In genomic region chr11:117936202-117936601, GRCm38 (mm10) we compare ENCODE assay signal across 7 mouse cellular contexts. TPM values are rescaled to one million over a fixed set of nuclear protein-coding genes. Genes with fewer than 3 reads are reported as not detected.
DNase-seq lines count a peak whose midpoint lies in the region; ATAC-seq and TF ChIP-seq lines count a peak whose summit lies in the region.

No protein-coding gene starts in this region.

- H3K27me3 ChIP-seq in heart, embryonic 16.5 days (ENCODE audit: control insufficient read depth, insufficient read depth, low read length): peaks cover 4% of the 10 kb centered on the region
- H3K27me3 ChIP-seq in liver, embryonic 11.5 days (replicated peaks; ENCODE audit: control insufficient read depth, insufficient read depth, low read length): peaks cover 10% of the 10 kb centered on the region
- H3K27me3 ChIP-seq in stomach, postnatal 0 days (ENCODE audit: control insufficient read depth, insufficient read depth, low read length): no peaks in the 10 kb centered on the region
- H3K27me3 ChIP-seq in forebrain, embryonic 16.5 days (replicated peaks; ENCODE audit: control insufficient read depth, insufficient read depth, low read length): peaks cover 2% of the 10 kb centered on the region; the same call in 1 of the 2 replicates

- H3K4me2 ChIP-seq in heart, embryonic 16.5 days (ENCODE audit: low read depth, low read length): peak overlapping the region; percentile 30
- H3K4me2 ChIP-seq in liver, embryonic 11.5 days: no peak overlapping the region
- no peak overlapping the region for H3K4me2 ChIP-seq in stomach, postnatal 0 days (replicated peaks; ENCODE audit: low read depth)
- no peak overlapping the region for H3K4me2 ChIP-seq in forebrain, embryonic 16.5 days (ENCODE audit: low read length)

- TF ChIP-seq CTCF in brain, embryonic 14.5 days (IDR thresholded peaks at IDR 0.05; ENCODE audit: borderline replicate concordance, extremely low read depth, insufficient read depth, insufficient read length): no peak
- no peak for TF ChIP-seq CTCF in stomach, postnatal 0 days (IDR thresholded peaks at IDR 0.05; ENCODE audit: low read depth)

- H3K9ac ChIP-seq in heart, embryonic 16.5 days (ENCODE audit: low read length): peak overlapping the region; percentile 39; the same call in 1 of the 2 replicates
- no peak overlapping the region for H3K9ac ChIP-seq in liver, embryonic 11.5 days (ENCODE audit: low read depth, low read length)
- H3K9ac ChIP-seq in stomach, postnatal 0 days (ENCODE audit: low read length): no peak overlapping the region
- H3K9ac ChIP-seq in forebrain, embryonic 16.5 days (replicated peaks; ENCODE audit: low read depth, low read length): no peak overlapping the region

- WGBS in heart, embryonic 16.5 days: 18% methylated on average over 8 of the region's 8 CpGs
- WGBS in liver, embryonic 11.5 days: 39% methylated on average over 8 of the region's 8 CpGs
- WGBS in stomach, postnatal 0 days: 24% methylated on average over 8 of the region's 8 CpGs
- WGBS in forebrain, embryonic 16.5 days: 26% methylated on average over 8 of the region's 8 CpGs

- no peak for TF ChIP-seq POLR2A in brain, embryonic 14.5 days (IDR thresholded peaks at IDR 0.05; ENCODE audit: borderline replicate concordance, extremely low read depth, insufficient read depth, insufficient read length, poor library complexity, severe bottlenecking)

- H3K4me3 ChIP-seq in heart, embryonic 16.5 days (ENCODE audit: low read length): no peak overlapping the region
- no peak overlapping the region for H3K4me3 ChIP-seq in liver, embryonic 11.5 days (ENCODE audit: low read depth, low read length)
- no peak overlapping the region for H3K4me3 ChIP-seq in stomach, postnatal 0 days (ENCODE audit: low read depth, low read length)
- no peak overlapping the region for H3K4me3 ChIP-seq in forebrain, embryonic 16.5 days (replicated peaks; ENCODE audit: low read length)

- H3K36me3 ChIP-seq in heart, embryonic 16.5 days (ENCODE audit: control insufficient read depth, insufficient read depth): no peaks in the 10 kb centered on the region
- no peaks in the 10 kb centered on the region for H3K36me3 ChIP-seq in liver, embryonic 11.5 days (ENCODE audit: control insufficient read depth, insufficient read depth, low read length)
- no peaks in the 10 kb centered on the region for H3K36me3 ChIP-seq in stomach, postnatal 0 days (ENCODE audit: control insufficient read depth, insufficient read depth, low read length)
- no peaks in the 10 kb centered on the region for H3K36me3 ChIP-seq in forebrain, embryonic 16.5 days (ENCODE audit: control insufficient read depth, insufficient read depth)

- ATAC-seq in heart, embryonic 16.5 days (replicated peaks; ENCODE audit: extremely low read depth, insufficient read depth, low FRiP score): peak; percentile 65
- no peak for ATAC-seq in liver, embryonic 11.5 days (replicated peaks; ENCODE audit: low FRiP score)
- 0 out of 2 replicates have a peak, but pooled peaks have one; percentile 21 for ATAC-seq in stomach, postnatal 0 days (ENCODE audit: low FRiP score, low TSS enrichment)
- ATAC-seq in forebrain, embryonic 16.5 days: no peak

- H3K4me1 ChIP-seq in heart, embryonic 16.5 days (ENCODE audit: control insufficient read depth, insufficient read depth, low read length): peaks cover 47% of the 10 kb centered on the region
- H3K4me1 ChIP-seq in liver, embryonic 11.5 days (replicated peaks; ENCODE audit: control insufficient read depth, insufficient read depth, low read length): peaks cover 31% of the 10 kb centered on the region
- H3K4me1 ChIP-seq in stomach, postnatal 0 days (replicated peaks; ENCODE audit: control insufficient read depth, insufficient read depth): peaks cover 41% of the 10 kb centered on the region
- peaks cover 24% of the 10 kb centered on the region for H3K4me1 ChIP-seq in forebrain, embryonic 16.5 days (replicated peaks; ENCODE audit: control insufficient read depth, insufficient read depth, low read length)

- peak overlapping the region; percentile 80 for H3K27ac ChIP-seq in heart, embryonic 16.5 days (ENCODE audit: low read length)
- H3K27ac ChIP-seq in liver, embryonic 11.5 days (ENCODE audit: low read depth, low read length): peak overlapping the region; percentile 57
- peak overlapping the region; percentile 46 for H3K27ac ChIP-seq in stomach, postnatal 0 days (replicated peaks)
- H3K27ac ChIP-seq in forebrain, embryonic 16.5 days (ENCODE audit: low read length): no peak overlapping the region

- DNase-seq in MN1 (ENCODE audit: low spot score): peak; percentile 45
- DNase-seq in brain, embryonic 14.5 days (ENCODE audit: low read depth): peak; percentile 66
- DNase-seq in liver, embryonic 11.5 days (ENCODE audit: low spot score): no peak
- DNase-seq in stomach, postnatal 0 days (ENCODE audit: low spot score): peak; percentile 91
- no peak for DNase-seq in spleen, postnatal 10 days (ENCODE audit: low spot score in 2 of 2)

- no peaks in the 10 kb centered on the region for H3K9me3 ChIP-seq in heart, embryonic 16.5 days (replicated peaks; ENCODE audit: control insufficient read depth, low read length)
- H3K9me3 ChIP-seq in liver, embryonic 11.5 days (ENCODE audit: control insufficient read depth, low read length): no peaks in the 10 kb centered on the region
- no peaks in the 10 kb centered on the region for H3K9me3 ChIP-seq in stomach, postnatal 0 days (ENCODE audit: control insufficient read depth, low read length)
- no peaks in the 10 kb centered on the region for H3K9me3 ChIP-seq in forebrain, embryonic 16.5 days (ENCODE audit: control insufficient read depth, low read length)

- TF ChIP-seq EP300 in stomach, postnatal 0 days (optimal IDR thresholded peaks at IDR 0.05): no peak

RNA-seq across cellular contexts. Expression of gene Socs3, which starts 33.6 kb away (rescaled TPM):
- polyA plus RNA-seq in brain, embryonic 14.5 days (2012; rRNA removed): 8.4 and 13.6 TPM in 2 replicates
- polyA plus RNA-seq in heart, embryonic 16.5 days (2015; fragmentation: Nextera tagmentation; extraction: Ambion mirVana): 7.2 and 8.2 TPM in 2 replicates
- polyA plus RNA-seq in liver, embryonic 11.5 days (2014; fragmentation: Nextera tagmentation; extraction: Ambion mirVana): 3.7 and 4.6 TPM in 2 replicates
- 13.5 and 15.7 TPM in 2 replicates for polyA plus RNA-seq in stomach, postnatal 0 days (2015; fragmentation: Nextera tagmentation; extraction: Ambion mirVana)
- polyA plus RNA-seq in forebrain, embryonic 16.5 days (2015; fragmentation: Nextera tagmentation; extraction: Ambion mirVana): 11.7 and 13.7 TPM in 2 replicates

RNA-seq across cellular contexts. Expression of gene Pgs1, which starts 49.9 kb away (rescaled TPM):
- polyA plus RNA-seq in brain, embryonic 14.5 days (2012; rRNA removed): 48.5 and 55.7 TPM in 2 replicates
- 26.9 and 28.9 TPM in 2 replicates for polyA plus RNA-seq in heart, embryonic 16.5 days (2015; fragmentation: Nextera tagmentation; extraction: Ambion mirVana)
- 31.5 and 31.9 TPM in 2 replicates for polyA plus RNA-seq in liver, embryonic 11.5 days (2014; fragmentation: Nextera tagmentation; extraction: Ambion mirVana)
- 28.7 and 29.4 TPM in 2 replicates for polyA plus RNA-seq in stomach, postnatal 0 days (2015; fragmentation: Nextera tagmentation; extraction: Ambion mirVana)
- polyA plus RNA-seq in forebrain, embryonic 16.5 days (2015; fragmentation: Nextera tagmentation; extraction: Ambion mirVana): 56.9 and 58.1 TPM in 2 replicates

Comparison
In these comparisons a context has a peak if more than half of its experiments do, and no peak if none do; other contexts are left out.
1. DNase-seq: peak in MN1 (single experiment), brain, embryonic 14.5 days (single experiment) and stomach, postnatal 0 days (single experiment); none in liver, embryonic 11.5 days (single experiment) and spleen, postnatal 10 days (0 of 2).
2. ATAC-seq: peak in heart, embryonic 16.5 days (single experiment) and stomach, postnatal 0 days (single experiment); none in liver, embryonic 11.5 days (single experiment) and forebrain, embryonic 16.5 days (single experiment).